In genomic region chr12:59104771-59105170, GRCm38 (mm10) we compare ENCODE assay signal across 25 mouse cellular contexts. TPM values are rescaled to one million over a fixed set of nuclear protein-coding genes. Genes with fewer than 3 reads are reported as not detected.
A peak's percentile ranks its signal among the peaks of the same experiment; 100 is the strongest.
DNase-seq lines count a peak whose midpoint lies in the region; ATAC-seq and TF ChIP-seq lines count a peak whose summit lies in the region.
"Had no signal": no experiment of that assay in that cellular context is flagged by ENCODE, and none has a peak within 500 bp of the region (broad histone marks: within the 10 kb centered on the region; RNA-seq: fewer than 3 reads in every experiment).

No protein-coding gene starts in this region.

- H3K27ac ChIP-seq in intestine, embryonic 15.5 days = no peak overlapping the region
- H3K27ac ChIP-seq in intestine, postnatal 0 days (ENCODE audit: low read depth, low read length) = 0 out of 2 replicates have a peak overlapping the region, but pooled peaks have one; percentile 75
- H3K27ac ChIP-seq in stomach, postnatal 0 days (replicated peaks) = no peak overlapping the region
- H3K27ac ChIP-seq in limb, embryonic 10.5 days = no peak overlapping the region
- H3K27ac ChIP-seq: embryonic facial prominence, embryonic 10.5 days; embryonic facial prominence, embryonic 12.5 days; forebrain, embryonic 12.5 days had no signal

- H3K9ac ChIP-seq in intestine, embryonic 15.5 days = no peak overlapping the region
- H3K9ac ChIP-seq in intestine, postnatal 0 days (ENCODE audit: low read depth, low read length) = no peak overlapping the region
- no peak overlapping the region for H3K9ac ChIP-seq in stomach, postnatal 0 days (ENCODE audit: low read length)
- H3K9ac ChIP-seq: embryonic facial prominence, embryonic 12.5 days; forebrain, embryonic 12.5 days had no signal

- TF ChIP-seq EP300 in stomach, postnatal 0 days (optimal IDR thresholded peaks at IDR 0.05) = no peak

- intact Hi-C loops in heart, postnatal 36 days (cut with DNase I) = no loop called here

- ATAC-seq in intestine, embryonic 15.5 days = 0 out of 2 replicates have a peak, but pooled peaks have one; percentile 41
- peak; percentile 54; the same call in 1 of the 2 replicates for ATAC-seq in intestine, postnatal 0 days
- ATAC-seq in stomach, postnatal 0 days (ENCODE audit: low FRiP score, low TSS enrichment) = peak; percentile 75; the same call in 1 of the 2 replicates
- ATAC-seq: CD4-positive, CD25-positive, alpha-beta regulatory T cell, adult 4 months; forebrain, embryonic 14.5 days; forebrain, embryonic 16.5 days; Patski had no signal

- 63% methylated on average over 5 of the region's 5 CpGs for WGBS in intestine, embryonic 15.5 days
- WGBS in intestine, postnatal 0 days = 46% methylated on average over 5 of the region's 5 CpGs
- 65% methylated on average over 5 of the region's 5 CpGs for WGBS in stomach, postnatal 0 days
- 86% methylated on average over 5 of the region's 5 CpGs for WGBS in limb, embryonic 10.5 days

- H3K4me3 ChIP-seq in intestine, embryonic 15.5 days (replicated peaks) = no peak overlapping the region
- H3K4me3 ChIP-seq in intestine, postnatal 0 days (ENCODE audit: low read depth, low read length) = no peak overlapping the region
- H3K4me3 ChIP-seq in stomach, postnatal 0 days (ENCODE audit: low read depth, low read length) = no peak overlapping the region
- H3K4me3 ChIP-seq in limb, embryonic 10.5 days = no peak overlapping the region
- H3K4me3 ChIP-seq: embryonic facial prominence, embryonic 10.5 days; embryonic facial prominence, embryonic 12.5 days; forebrain, embryonic 12.5 days had no signal

- H3K27me3 ChIP-seq in intestine, embryonic 15.5 days (replicated peaks) = no peaks in the 10 kb centered on the region
- no peaks in the 10 kb centered on the region for H3K27me3 ChIP-seq in intestine, postnatal 0 days (replicated peaks; ENCODE audit: control insufficient read depth, insufficient read depth, low read length)
- no peaks in the 10 kb centered on the region for H3K27me3 ChIP-seq in stomach, postnatal 0 days (ENCODE audit: control insufficient read depth, insufficient read depth, low read length)
- H3K27me3 ChIP-seq in limb, embryonic 10.5 days (ENCODE audit: low read depth, poor library complexity, severe bottlenecking) = no peaks in the 10 kb centered on the region
- H3K27me3 ChIP-seq: CH12.LX; embryonic facial prominence, embryonic 12.5 days; forebrain, embryonic 12.5 days; Patski had no signal

- no peak for TF ChIP-seq CTCF in intestine, postnatal 0 days (IDR thresholded peaks at IDR 0.05; ENCODE audit: low read depth)
- TF ChIP-seq CTCF in stomach, postnatal 0 days (IDR thresholded peaks at IDR 0.05; ENCODE audit: low read depth) = no peak

- no peaks in the 10 kb centered on the region for H3K36me3 ChIP-seq in intestine, embryonic 15.5 days
- H3K36me3 ChIP-seq in intestine, postnatal 0 days (ENCODE audit: control insufficient read depth, insufficient read depth) = peaks cover 7% of the 10 kb centered on the region; the same call in 1 of the 2 replicates
- H3K36me3 ChIP-seq in stomach, postnatal 0 days (ENCODE audit: control insufficient read depth, insufficient read depth, low read length) = no peaks in the 10 kb centered on the region
- H3K36me3 ChIP-seq in limb, embryonic 10.5 days = no peaks in the 10 kb centered on the region
- H3K36me3 ChIP-seq: embryonic facial prominence, embryonic 10.5 days; embryonic facial prominence, embryonic 12.5 days; forebrain, embryonic 12.5 days; G1E had no signal

- 0 out of 2 replicates have a peak, but pooled peaks cover 3% of the 10 kb centered on the region for H3K4me1 ChIP-seq in intestine, embryonic 15.5 days (replicated peaks)
- H3K4me1 ChIP-seq in intestine, postnatal 0 days (replicated peaks; ENCODE audit: control insufficient read depth, insufficient read depth, low read length) = no peaks in the 10 kb centered on the region
- no peaks in the 10 kb centered on the region for H3K4me1 ChIP-seq in stomach, postnatal 0 days (replicated peaks; ENCODE audit: control insufficient read depth, insufficient read depth)
- H3K4me1 ChIP-seq in limb, embryonic 10.5 days = no peaks in the 10 kb centered on the region
- H3K4me1 ChIP-seq: embryonic facial prominence, embryonic 10.5 days; embryonic facial prominence, embryonic 12.5 days; forebrain, embryonic 12.5 days had no signal

- no peaks in the 10 kb centered on the region for H3K9me3 ChIP-seq in intestine, embryonic 15.5 days
- H3K9me3 ChIP-seq in intestine, postnatal 0 days (ENCODE audit: control insufficient read depth) = no peaks in the 10 kb centered on the region
- H3K9me3 ChIP-seq in stomach, postnatal 0 days (ENCODE audit: control insufficient read depth, low read length) = no peaks in the 10 kb centered on the region
- no peaks in the 10 kb centered on the region for H3K9me3 ChIP-seq in limb, embryonic 10.5 days (replicated peaks)
- H3K9me3 ChIP-seq: embryonic facial prominence, embryonic 10.5 days; embryonic facial prominence, embryonic 12.5 days; forebrain, embryonic 12.5 days; G1E had no signal

- DNase-seq in heart, adult 11 months = peak; percentile 4
- no peak for DNase-seq in heart, postnatal 36 days
- peak; percentile 19 for DNase-seq in stomach, postnatal 0 days (ENCODE audit: low spot score)
- no peak for DNase-seq in T-cell, adult 2 months (ENCODE audit: low spot score)
- no peak for DNase-seq in limb, embryonic 10.5 days (ENCODE audit: low spot score)
- DNase-seq: adrenal gland, adult 8-10 months; adrenal gland, postnatal 14 days; adrenal gland, postnatal 36 days; B cell, adult 2 months; cerebellum, adult 11-12 months; cerebellum, adult 2 months; cerebellum, adult 9-10 months; cerebellum, postnatal 10 days; cerebellum, postnatal 25 days had no signal

- no peak overlapping the region for H3K4me2 ChIP-seq in intestine, embryonic 15.5 days (replicated peaks)
- H3K4me2 ChIP-seq in intestine, postnatal 0 days (replicated peaks; ENCODE audit: low read depth) = no peak overlapping the region
- H3K4me2 ChIP-seq in stomach, postnatal 0 days (replicated peaks; ENCODE audit: low read depth) = no peak overlapping the region
- H3K4me2 ChIP-seq: embryonic facial prominence, embryonic 12.5 days; forebrain, embryonic 12.5 days had no signal

RNA-seq across cellular contexts. Expression of gene Mia2, which starts 9.2 kb away (rescaled TPM):
- 100 to 1,000 TPM; 104 to 112 TPM for total RNA-seq in heart, postnatal 36 days (2021)
- 84.2 and 102 TPM in 2 replicates for polyA plus RNA-seq in intestine, embryonic 15.5 days (2015; fragmentation: Nextera tagmentation; extraction: Ambion mirVana)
- 131 and 137 TPM in 2 replicates for polyA plus RNA-seq in intestine, postnatal 0 days (2015; fragmentation: Nextera tagmentation; extraction: Ambion mirVana)
- 60.1 and 69.4 TPM in 2 replicates for polyA plus RNA-seq in stomach, postnatal 0 days (2015; fragmentation: Nextera tagmentation; extraction: Ambion mirVana)
- 48.6 and 56.4 TPM in 2 replicates for polyA plus RNA-seq in limb, embryonic 10.5 days (2016; fragmentation: Nextera tagmentation; extraction: Ambion mirVana)

RNA-seq across cellular contexts. Expression of gene Pnn, which starts 38.1 kb away (rescaled TPM):
- total RNA-seq in heart, postnatal 36 days (2021) = 10 to 100 TPM; 23.8 to 26.3 TPM
- 81.7 and 90.8 TPM in 2 replicates for polyA plus RNA-seq in intestine, embryonic 15.5 days (2015; fragmentation: Nextera tagmentation; extraction: Ambion mirVana)
- polyA plus RNA-seq in intestine, postnatal 0 days (2015; fragmentation: Nextera tagmentation; extraction: Ambion mirVana) = 27.1 and 36.2 TPM in 2 replicates
- polyA plus RNA-seq in stomach, postnatal 0 days (2015; fragmentation: Nextera tagmentation; extraction: Ambion mirVana) = 30.2 and 39.2 TPM in 2 replicates
- polyA plus RNA-seq in limb, embryonic 10.5 days (2016; fragmentation: Nextera tagmentation; extraction: Ambion mirVana) = 97.8 and 113 TPM in 2 replicates

RNA-seq across cellular contexts. Expression of gene Trappc6b, which starts 43.5 kb away (rescaled TPM):
- 10 to 100 TPM; 72.2 to 74.3 TPM for total RNA-seq in heart, postnatal 36 days (2021)
- polyA plus RNA-seq in intestine, embryonic 15.5 days (2015; fragmentation: Nextera tagmentation; extraction: Ambion mirVana) = 79.1 and 84.2 TPM in 2 replicates
- polyA plus RNA-seq in intestine, postnatal 0 days (2015; fragmentation: Nextera tagmentation; extraction: Ambion mirVana) = 86.9 and 89.9 TPM in 2 replicates
- polyA plus RNA-seq in stomach, postnatal 0 days (2015; fragmentation: Nextera tagmentation; extraction: Ambion mirVana) = 82.1 and 82.2 TPM in 2 replicates
- polyA plus RNA-seq in limb, embryonic 10.5 days (2016; fragmentation: Nextera tagmentation; extraction: Ambion mirVana) = 61.6 and 74.4 TPM in 2 replicates

Comparison
In these comparisons a context has a peak if more than half of its experiments do, and no peak if none do; other contexts are left out.
1. DNase-seq: peak in heart, adult 11 months (single experiment) and stomach, postnatal 0 days (single experiment); none in heart, postnatal 36 days (0 of 2), T-cell, adult 2 months (single experiment) and limb, embryonic 10.5 days (single experiment).
2. Peak in every context shown above with its lines, with median percentiles within 50 percentile points of each other: ATAC-seq.